Mouse (Mus musculus) limb, embryonic 12.5 days (tissue): Measurements from ENCODE around the gene Elavl1. TPM values are rescaled to one million over a fixed set of nuclear protein-coding genes. Genes with fewer than 3 reads are reported as not detected.
A peak's percentile ranks its signal among the peaks of the same experiment; 100 is the strongest.
"Not testable (repeated sequence)": the region's sequence is repeated elsewhere in the genome, so short reads cannot be mapped to it uniquely, and the experiment has no call there.

Experiments used
- ATAC-seq: fragments of 200-750 bp; cut with Nextera tagmentation; 2 replicates; pipeline ENCODE4 v1.8.0; 2017; ENCODE audit warnings: low read depth, moderate TSS enrichment; ENCODE audit not compliant: insufficient number of reproducible peaks, insufficient read depth, low FRiP score, low TSS enrichment
- H3K27ac ChIP-seq: fragments of 300-500 bp; sonication (generic); 2 replicates; pipeline ENCODE4 v1.5.1; 2016; ENCODE audit warnings: mild to moderate bottlenecking, moderate library complexity
- H3K27me3 ChIP-seq: fragments of 300-500 bp; sonication (generic); 2 replicates; pipeline ENCODE4 v1.6.1; 2016; ENCODE audit warnings: mild to moderate bottlenecking, moderate library complexity
- H3K36me3 ChIP-seq: fragments of 300-500 bp; sonication (generic); 2 replicates; pipeline ENCODE4 v1.6.1; 2016; ENCODE audit warnings: mild to moderate bottlenecking, moderate library complexity
- H3K4me1 ChIP-seq: fragments of 300-500 bp; sonication (generic); replicated peaks from 2 replicates; pipeline ENCODE4 v1.6.1; 2016
- H3K4me2 ChIP-seq: fragments of 300-500 bp; sonication (generic); 2 replicates; pipeline ENCODE4 v1.6.1; 2016; ENCODE audit warnings: mild to moderate bottlenecking, moderate library complexity
- H3K4me3 ChIP-seq: fragments of 300-500 bp; sonication (generic); replicated peaks from 2 replicates; pipeline ENCODE4 v1.5.1; 2016; ENCODE audit warnings: mild to moderate bottlenecking
- H3K9ac ChIP-seq: fragments of 300-500 bp; sonication (generic); replicated peaks from 2 replicates; pipeline ENCODE4 v1.6.1; 2016; ENCODE audit warnings: mild to moderate bottlenecking, moderate library complexity
- H3K9me3 ChIP-seq: fragments of 300-500 bp; sonication (generic); 2 replicates; pipeline ENCODE4 v1.6.1; 2016; ENCODE audit warnings: mild to moderate bottlenecking, moderate library complexity
- WGBS: fragments of 180-500 bp; shearing (Covaris S2); methylation state at CpG from one replicate; pipeline ENCODE4 v1.1.7; 2016; 5-methylcytosine and 5-hydroxymethylcytosine counted together
- polyA plus RNA-seq: library from polyadenylated mRNA; unstranded; fragments of >200 nt; fragmentation: Nextera tagmentation; extraction: Ambion mirVana; gene quantifications from 2 replicates; pipeline ENCODE4 v1.2.1, GENCODE M21; 2016

Elavl1 gene
- polyA plus RNA-seq = 341 and 367 TPM in 2 replicates

DNA sequence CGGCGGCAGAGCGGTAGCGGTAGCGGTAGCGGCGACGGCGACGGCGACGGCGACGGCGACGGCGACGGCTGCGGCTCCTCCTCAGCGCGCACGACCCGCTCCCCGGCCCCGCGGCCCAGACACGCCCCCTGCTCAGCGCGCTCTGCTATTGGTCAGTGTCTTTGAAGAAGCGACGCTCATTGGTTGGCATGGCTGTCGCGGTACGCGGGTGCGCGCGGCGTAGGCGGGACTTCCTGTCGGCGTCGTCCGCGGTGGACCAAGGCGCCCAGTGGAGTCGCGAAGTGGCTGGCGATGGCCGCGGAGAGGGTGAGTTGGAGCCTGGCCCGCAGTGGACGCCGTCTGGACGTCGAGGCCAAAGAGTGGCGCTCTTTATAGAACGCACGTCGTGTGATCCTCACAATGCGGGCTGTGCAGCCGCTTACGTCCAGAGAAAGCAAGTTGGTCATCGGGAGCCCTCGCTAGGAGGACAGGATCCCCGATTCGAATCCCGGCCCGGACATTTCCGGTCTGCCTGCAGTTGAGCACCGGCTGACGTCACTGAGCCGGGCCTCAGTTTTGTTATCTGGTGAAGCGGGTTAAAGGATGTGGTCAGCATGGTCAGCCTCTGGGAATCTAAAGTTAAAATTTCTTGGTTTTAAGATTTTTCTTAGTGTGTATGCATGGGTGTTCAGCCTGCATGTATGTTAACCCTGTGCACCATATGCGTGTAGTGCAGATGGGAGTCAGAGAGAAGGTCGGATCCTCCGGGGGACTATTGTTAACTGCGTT is at the start of gene Elavl1, which contains the start of gene Ccl25:
Elavl1 (minus strand) TSS at position 431 of the 768 bp plus-strand sequence.
Ccl25 (plus strand) TSS at position 228 of the 768 bp plus-strand sequence.
- peaks cover 54% of the 10 kb centered on the region for H3K36me3 ChIP-seq
- peak within 1 kb of the TSS; percentile 91 for H3K4me2 ChIP-seq
- H3K9me3 ChIP-seq = no peaks in the 10 kb centered on the region
- under 1% methylated on average over 65 of the region's 78 CpGs for WGBS
- peak; percentile 98 for ATAC-seq
- H3K27ac ChIP-seq = peak within 1 kb of the TSS; percentile 90
- no peaks in the 10 kb centered on the region for H3K27me3 ChIP-seq
- peak within 1 kb of the TSS; percentile 99 for H3K9ac ChIP-seq
- peaks cover 27% of the 10 kb centered on the region for H3K4me1 ChIP-seq
- H3K4me3 ChIP-seq = peak within 1 kb of the TSS; percentile 97

DNA sequence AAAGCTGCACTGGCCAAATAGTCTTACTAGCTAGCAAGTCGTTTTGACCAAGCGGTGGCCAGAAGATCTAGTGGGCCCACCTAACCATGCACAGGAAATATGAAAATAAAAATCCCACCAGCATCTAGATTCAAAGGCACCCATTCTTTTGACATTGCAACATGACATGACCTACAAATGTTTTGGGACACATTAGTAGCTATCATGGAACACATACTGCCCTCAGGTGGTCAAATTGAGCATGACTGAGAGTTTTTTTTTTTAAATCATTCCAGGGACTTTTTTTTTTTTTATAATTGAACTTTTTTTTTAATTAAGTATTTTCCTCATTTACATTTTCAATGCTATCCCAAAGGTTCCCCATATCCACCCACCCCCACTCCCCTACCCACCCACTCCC is 47.4 kb upstream of the Elavl1 start:
- 58% methylated on average over 2 of the region's 2 CpGs for WGBS
- Histone ChIP-seq H3K27ac (no peak overlapping the region), H3K27me3 (no peaks in the 10 kb centered on the region), H3K9ac (no peak overlapping the region), H3K4me1 (no peaks in the 10 kb centered on the region), H3K9me3 (no peaks in the 10 kb centered on the region), H3K4me2 (no peak overlapping the region), H3K4me3 (no peak overlapping the region), H3K36me3 (no peaks in the 10 kb centered on the region)
- ATAC-seq = no peak

DNA sequence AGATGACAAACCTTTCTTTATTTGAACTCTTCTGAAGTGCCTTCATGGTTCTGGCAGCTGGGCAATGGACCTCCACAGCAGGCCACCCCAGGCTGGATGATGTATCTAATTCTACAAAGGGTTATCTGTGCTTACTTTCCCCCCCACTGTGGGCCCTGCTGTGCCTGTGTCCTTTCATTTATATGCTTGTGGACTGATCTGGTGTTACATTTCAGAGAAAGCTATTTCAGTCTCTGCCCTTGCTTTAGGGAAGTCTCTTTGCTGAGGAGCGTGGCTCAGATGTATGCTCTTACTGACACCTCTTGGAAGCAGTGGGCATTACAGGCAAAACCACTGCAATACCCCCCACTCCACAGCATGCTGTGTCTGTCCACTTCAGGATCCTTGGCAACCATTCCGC is 44.9 kb upstream of the Elavl1 start:
- no peak overlapping the region for H3K4me2 ChIP-seq
- no peak for ATAC-seq
- H3K4me3 ChIP-seq = no peak overlapping the region
- no peaks in the 10 kb centered on the region for H3K36me3 ChIP-seq
- no peak overlapping the region for H3K9ac ChIP-seq
- no peaks in the 10 kb centered on the region for H3K4me1 ChIP-seq
- no peaks in the 10 kb centered on the region for H3K27me3 ChIP-seq
- H3K9me3 ChIP-seq = no peaks in the 10 kb centered on the region
- 23% methylated on average over 2 of the region's 2 CpGs for WGBS
- H3K27ac ChIP-seq = no peak overlapping the region

DNA sequence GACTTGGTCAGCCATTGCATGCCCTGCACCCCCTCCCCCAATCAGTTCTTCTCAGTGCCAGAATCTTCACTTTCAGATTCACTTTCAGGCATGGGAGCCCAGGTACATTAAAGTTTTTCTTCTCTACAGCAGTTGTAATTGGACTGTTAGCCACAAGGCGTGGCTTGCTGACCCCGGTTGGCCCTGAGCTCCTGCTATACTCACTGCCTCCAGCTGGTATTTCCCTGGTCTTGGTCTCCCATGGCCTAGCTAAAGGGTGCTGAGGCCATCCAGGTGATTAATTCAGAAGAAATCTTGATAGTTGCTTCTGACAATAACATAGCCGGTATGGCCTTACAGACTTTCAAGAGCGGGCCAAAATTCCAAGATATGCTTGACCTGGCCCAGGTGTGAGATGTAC is 43.3 kb upstream of the Elavl1 start:
- Histone ChIP-seq H3K4me3 (no peak overlapping the region), H3K9me3 (no peaks in the 10 kb centered on the region), H3K27me3 (no peaks in the 10 kb centered on the region), H3K36me3 (no peaks in the 10 kb centered on the region), H3K4me2 (no peak overlapping the region), H3K9ac (no peak overlapping the region), H3K27ac (no peak overlapping the region), H3K4me1 (no peaks in the 10 kb centered on the region)
- no peak for ATAC-seq
- 89% methylated on average over 4 of the region's 4 CpGs for WGBS

DNA sequence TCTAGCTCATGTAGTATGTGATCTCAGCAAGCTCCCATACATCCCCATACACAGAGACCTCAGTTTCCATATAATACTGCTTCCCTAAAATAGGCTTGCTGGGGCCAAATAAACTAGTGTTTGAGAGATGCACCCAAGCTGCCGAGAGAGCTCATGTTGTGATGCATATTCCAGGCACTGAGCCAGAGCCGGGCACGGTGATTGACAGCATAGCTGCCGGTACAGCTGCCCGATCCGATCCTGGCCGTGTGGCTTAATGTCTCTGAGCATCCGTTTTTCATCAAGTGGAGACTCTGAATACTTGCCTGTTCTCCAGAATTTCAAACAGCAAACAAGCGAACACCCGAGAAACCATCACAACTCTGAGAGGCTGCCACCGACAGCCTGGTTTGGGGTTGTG is 42.6 kb upstream of the Elavl1 start:
- no peak overlapping the region for H3K9ac ChIP-seq
- no peaks in the 10 kb centered on the region for H3K36me3 ChIP-seq
- ATAC-seq = no peak
- H3K4me1 ChIP-seq = no peaks in the 10 kb centered on the region
- H3K9me3 ChIP-seq = no peaks in the 10 kb centered on the region
- no peak overlapping the region for H3K4me2 ChIP-seq
- H3K27ac ChIP-seq = no peak overlapping the region
- H3K4me3 ChIP-seq = no peak overlapping the region
- H3K27me3 ChIP-seq = no peaks in the 10 kb centered on the region
- 77% methylated on average over 11 of the region's 11 CpGs for WGBS

DNA sequence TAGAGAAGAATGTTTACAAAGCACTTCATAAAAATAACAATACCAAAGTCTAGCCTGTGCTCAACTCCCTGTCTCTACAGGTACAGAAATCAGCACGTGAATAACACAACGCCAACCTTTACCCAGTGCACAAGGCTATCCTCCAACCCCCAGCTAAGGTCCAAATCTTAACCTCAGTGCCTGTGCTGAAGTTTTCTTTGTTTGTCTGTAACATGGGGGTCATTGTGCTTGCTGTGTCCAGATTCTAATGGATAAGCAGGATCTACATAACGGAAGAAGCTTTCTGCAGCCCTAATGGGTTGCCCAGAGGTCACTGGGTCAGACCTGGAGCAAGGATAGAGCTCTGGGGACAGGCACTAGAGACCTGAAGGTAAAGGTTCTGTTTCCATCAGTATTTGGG is 41.0 kb upstream of the Elavl1 start:
- H3K4me2 ChIP-seq = no peak overlapping the region
- H3K4me3 ChIP-seq = no peak overlapping the region
- no peak for ATAC-seq
- H3K9me3 ChIP-seq = no peaks in the 10 kb centered on the region
- H3K27me3 ChIP-seq = no peaks in the 10 kb centered on the region
- no peak overlapping the region for H3K27ac ChIP-seq
- H3K36me3 ChIP-seq = no peaks in the 10 kb centered on the region
- no peaks in the 10 kb centered on the region for H3K4me1 ChIP-seq
- 92% methylated on average over 3 of the region's 3 CpGs for WGBS
- H3K9ac ChIP-seq = no peak overlapping the region

DNA sequence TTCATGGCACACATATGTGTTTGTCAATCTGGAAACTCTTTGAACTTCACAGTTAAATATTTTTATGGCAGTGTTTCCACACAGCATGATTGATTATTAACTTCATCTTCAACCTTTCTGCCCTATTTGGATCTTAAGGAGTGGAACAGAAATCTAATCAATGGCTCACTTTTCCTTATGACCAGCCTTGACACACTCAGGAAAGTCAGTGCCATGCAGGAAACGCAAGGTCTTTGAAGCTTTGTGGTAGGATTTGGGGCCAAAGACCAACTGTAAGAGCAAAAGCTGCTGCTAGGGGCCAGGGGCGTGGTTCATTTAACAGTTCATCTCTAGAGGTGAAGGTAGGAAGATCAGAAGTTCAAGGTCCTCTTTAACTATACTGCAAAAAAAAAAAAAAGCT is 35.7 kb upstream of the Elavl1 start:
- WGBS = 84% methylated on average over 2 of the region's 2 CpGs
- H3K27ac ChIP-seq = no peak overlapping the region
- no peaks in the 10 kb centered on the region for H3K27me3 ChIP-seq
- H3K4me3 ChIP-seq = no peak overlapping the region
- no peaks in the 10 kb centered on the region for H3K9me3 ChIP-seq
- no peak overlapping the region for H3K9ac ChIP-seq
- no peaks in the 10 kb centered on the region for H3K4me1 ChIP-seq
- ATAC-seq = no peak
- H3K4me2 ChIP-seq = no peak overlapping the region
- no peaks in the 10 kb centered on the region for H3K36me3 ChIP-seq

DNA sequence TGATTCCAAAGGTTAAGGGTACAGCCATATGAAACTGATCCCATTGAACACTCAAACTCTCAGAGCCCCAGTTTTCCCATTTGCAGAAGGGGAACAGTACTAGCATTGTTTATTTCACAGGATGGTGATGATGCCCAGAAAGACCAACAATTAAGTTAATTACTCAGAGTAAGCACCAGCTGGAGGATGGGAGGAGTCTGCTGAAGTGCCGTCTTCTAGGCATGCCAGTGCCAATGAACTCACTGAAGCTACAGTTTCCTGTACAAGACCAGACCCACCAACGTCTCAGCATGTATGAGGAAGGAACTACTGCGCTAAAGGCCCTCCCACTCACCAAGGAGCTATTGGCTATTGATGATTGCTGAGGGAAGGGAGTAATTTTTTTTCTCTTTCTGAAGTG is 34.1 kb upstream of the Elavl1 start:
- 69% methylated on average over 3 of the region's 3 CpGs for WGBS

DNA sequence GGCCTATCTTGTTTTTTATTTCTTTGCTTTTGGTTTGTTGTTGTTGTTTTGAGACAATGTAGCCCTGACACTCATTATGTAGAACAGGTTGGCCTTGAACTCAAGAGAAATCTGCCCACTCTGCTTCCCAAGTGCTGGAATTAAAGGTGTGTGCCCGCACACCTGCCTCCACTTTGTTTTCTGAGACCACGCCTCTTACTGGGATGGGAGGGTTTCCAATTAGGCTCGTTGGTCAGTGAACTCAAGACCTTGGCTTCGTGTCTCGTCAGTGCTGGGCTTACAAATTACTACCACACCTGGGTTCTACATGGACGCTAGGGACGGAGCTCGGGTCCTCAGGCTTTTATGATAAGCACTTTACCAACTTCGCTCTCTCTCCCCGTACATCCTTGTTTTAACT is 30.2 kb upstream of the Elavl1 start:
- Histone ChIP-seq H3K4me1 (no peaks in the 10 kb centered on the region), H3K36me3 (no peaks in the 10 kb centered on the region), H3K9me3 (no peaks in the 10 kb centered on the region), H3K27ac (no peak overlapping the region), H3K4me3 (no peak overlapping the region), H3K4me2 (no peak overlapping the region), H3K27me3 (no peaks in the 10 kb centered on the region), H3K9ac (no peak overlapping the region)
- WGBS = 78% methylated on average over 10 of the region's 10 CpGs
- ATAC-seq = no peak

More for the DNA sequence above, 34.1 kb upstream of the Elavl1 start:
- no peaks in the 10 kb centered on the region for H3K36me3 ChIP-seq
- H3K4me2 ChIP-seq = no peak overlapping the region
- H3K9me3 ChIP-seq = no peaks in the 10 kb centered on the region
- H3K4me1 ChIP-seq = no peaks in the 10 kb centered on the region
- H3K27ac ChIP-seq = no peak overlapping the region
- no peak overlapping the region for H3K9ac ChIP-seq
- no peak for ATAC-seq
- no peak overlapping the region for H3K4me3 ChIP-seq
- H3K27me3 ChIP-seq = no peaks in the 10 kb centered on the region

DNA sequence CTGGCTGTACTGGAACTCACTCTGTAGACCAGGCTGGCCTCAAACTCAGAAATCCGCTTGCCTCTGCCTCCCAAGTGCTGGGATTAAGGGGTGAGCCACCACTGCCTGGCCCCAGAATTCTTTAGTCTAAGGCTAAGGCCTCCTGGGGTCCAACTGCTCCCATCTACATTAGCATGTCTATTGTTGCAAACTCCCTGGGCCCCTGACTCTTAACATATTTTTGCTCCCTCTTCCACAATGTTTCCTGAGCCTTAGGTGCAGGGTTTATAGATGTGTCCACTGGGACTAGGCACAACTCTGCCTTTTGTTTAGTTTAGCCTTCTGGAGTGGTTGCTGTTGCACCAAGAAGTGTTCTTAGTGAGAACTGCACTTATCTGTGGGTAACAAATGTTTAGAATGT is 29.3 kb upstream of the Elavl1 start:
- no peaks in the 10 kb centered on the region for H3K9me3 ChIP-seq
- H3K4me1 ChIP-seq = no peaks in the 10 kb centered on the region
- no peak overlapping the region for H3K9ac ChIP-seq
- H3K4me2 ChIP-seq = no peak overlapping the region
- no peaks in the 10 kb centered on the region for H3K27me3 ChIP-seq
- no peak for ATAC-seq
- H3K4me3 ChIP-seq = no peak overlapping the region
- no peak overlapping the region for H3K27ac ChIP-seq
- 74% methylated on average over 1 of the region's 1 CpGs for WGBS
- no peaks in the 10 kb centered on the region for H3K36me3 ChIP-seq

DNA sequence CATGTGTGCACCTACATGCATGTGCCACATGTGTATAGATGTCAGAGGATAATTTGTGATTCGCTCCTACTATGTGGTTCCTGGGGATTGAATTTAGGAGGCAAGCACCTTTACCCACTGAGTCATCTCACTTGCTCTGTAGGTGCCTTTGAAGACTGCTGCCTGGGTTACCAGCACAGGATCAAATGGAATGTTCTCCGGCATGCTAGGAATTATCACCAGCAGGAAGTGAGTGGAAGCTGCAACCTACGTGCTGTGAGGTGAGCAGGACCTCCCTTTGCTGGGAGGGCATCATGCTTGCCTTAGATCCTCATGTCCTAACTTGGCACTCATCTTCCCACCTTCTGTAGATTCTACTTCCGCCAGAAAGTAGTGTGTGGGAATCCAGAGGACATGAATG is 28.5 kb upstream of the Elavl1 start:
- H3K4me2 ChIP-seq = no peak overlapping the region
- 90% methylated on average over 4 of the region's 4 CpGs for WGBS
- H3K9ac ChIP-seq = no peak overlapping the region
- H3K27ac ChIP-seq = no peak overlapping the region
- H3K27me3 ChIP-seq = no peaks in the 10 kb centered on the region
- no peak overlapping the region for H3K4me3 ChIP-seq
- no peaks in the 10 kb centered on the region for H3K36me3 ChIP-seq
- H3K4me1 ChIP-seq = no peaks in the 10 kb centered on the region
- no peak for ATAC-seq
- no peaks in the 10 kb centered on the region for H3K9me3 ChIP-seq

DNA sequence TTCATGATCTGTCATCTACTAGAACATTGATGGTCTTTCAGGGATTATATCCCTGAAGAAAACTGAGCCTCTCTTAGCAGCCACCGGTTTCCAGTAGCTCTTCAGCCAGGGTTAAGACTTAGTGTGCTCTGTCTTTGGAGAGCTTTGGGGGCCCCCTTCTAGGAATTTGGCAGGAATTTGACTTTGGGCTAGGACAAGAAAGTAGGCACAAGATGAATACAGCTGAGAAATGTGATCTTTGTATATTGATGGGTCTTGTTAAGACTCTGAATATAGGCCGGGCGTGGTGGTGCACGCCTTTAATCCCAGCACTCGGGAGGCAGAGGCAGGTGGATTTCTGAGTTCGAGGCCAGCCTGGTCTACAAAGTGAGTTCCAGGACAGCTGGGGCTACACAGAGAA is 27.3 kb upstream of the Elavl1 start:
- not testable (repeated sequence) for H3K27me3 ChIP-seq, H3K36me3 ChIP-seq, H3K9ac ChIP-seq, H3K4me3 ChIP-seq, H3K27ac ChIP-seq, H3K4me1 ChIP-seq, ATAC-seq, H3K9me3 ChIP-seq, H3K4me2 ChIP-seq
- 89% methylated on average over 6 of the region's 6 CpGs for WGBS
